Mouse (Mus musculus): ENCODE data around the gene Plekhh3.

Plekhh3 gene

DNA sequence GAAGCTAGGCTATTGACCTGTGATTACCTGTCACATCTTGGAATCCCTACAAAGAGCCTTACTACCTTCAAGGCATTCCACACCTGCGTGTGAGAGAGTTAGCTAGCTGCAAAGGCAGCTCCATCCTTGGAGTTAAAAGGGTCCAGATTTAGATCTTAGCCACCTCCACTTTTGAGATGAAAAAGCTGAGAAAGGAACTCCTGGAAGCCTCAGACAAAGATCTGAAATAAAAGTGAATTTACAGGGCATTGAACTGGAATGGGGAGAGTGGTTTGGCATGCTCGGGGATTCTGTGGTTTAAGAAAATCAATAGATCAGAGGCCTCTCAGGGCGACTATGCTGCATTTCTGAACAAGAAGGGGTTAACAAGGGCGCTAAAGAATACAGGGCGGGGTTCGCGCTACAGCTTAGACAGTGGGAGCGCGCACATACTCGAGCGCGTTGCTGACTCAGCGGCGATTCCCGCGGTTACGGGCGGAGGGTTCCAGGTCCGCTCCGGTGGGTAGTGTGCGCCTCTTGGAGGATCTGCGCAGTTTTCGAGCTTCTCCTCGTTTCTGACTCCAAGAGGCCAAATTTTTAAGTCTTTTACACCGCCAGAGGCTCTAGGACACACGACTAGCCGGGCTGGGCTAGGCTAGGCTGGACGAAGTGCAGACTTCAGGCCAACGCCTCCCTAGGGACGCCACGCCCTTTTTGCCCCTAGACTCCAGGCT is 726 bp upstream of the Plekhh3 start:
- in situ Hi-C loops (cut with MboI, MseI): no loop called here

GRCm38 (mm10) chr11:101170354-101170810 is 769 bp downstream of the Plekhh3 start, which contains the start of gene Cntnap1:
Cntnap1 (plus strand) TSS chr11:101170523.
- in situ Hi-C loops (cut with MboI, MseI): no loop called here

- in situ Hi-C loops (cut with MboI, MseI): no loop called here
Measured at GRCm38 (mm10) chr11:101169301-101170107, 1.6 kb downstream of the Plekhh3 start.

GRCm38 (mm10) chr11:101168301-101168980 is 2.7 kb downstream of the Plekhh3 start:
- in situ Hi-C loops (cut with MboI, MseI): no loop called here

DNA sequence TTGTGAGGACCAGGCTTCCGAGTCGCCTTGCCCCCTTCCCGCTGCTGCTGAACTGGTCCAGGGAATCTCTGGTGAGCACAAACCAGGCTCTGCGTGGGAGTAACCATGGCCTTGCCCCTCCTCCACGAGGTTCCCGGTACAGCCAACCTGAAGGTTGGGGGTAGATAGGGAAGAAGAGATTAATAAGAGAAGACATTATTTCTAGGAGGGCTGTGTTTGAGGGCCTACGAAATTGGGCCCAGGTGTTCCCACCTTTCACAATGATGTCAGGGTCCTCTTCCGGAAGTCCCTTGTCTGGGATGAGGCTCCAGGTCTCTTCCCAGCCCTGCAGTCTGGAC is 3.2 kb downstream of the Plekhh3 start:
- in situ Hi-C loops (cut with MboI, MseI): no loop called here

DNA sequence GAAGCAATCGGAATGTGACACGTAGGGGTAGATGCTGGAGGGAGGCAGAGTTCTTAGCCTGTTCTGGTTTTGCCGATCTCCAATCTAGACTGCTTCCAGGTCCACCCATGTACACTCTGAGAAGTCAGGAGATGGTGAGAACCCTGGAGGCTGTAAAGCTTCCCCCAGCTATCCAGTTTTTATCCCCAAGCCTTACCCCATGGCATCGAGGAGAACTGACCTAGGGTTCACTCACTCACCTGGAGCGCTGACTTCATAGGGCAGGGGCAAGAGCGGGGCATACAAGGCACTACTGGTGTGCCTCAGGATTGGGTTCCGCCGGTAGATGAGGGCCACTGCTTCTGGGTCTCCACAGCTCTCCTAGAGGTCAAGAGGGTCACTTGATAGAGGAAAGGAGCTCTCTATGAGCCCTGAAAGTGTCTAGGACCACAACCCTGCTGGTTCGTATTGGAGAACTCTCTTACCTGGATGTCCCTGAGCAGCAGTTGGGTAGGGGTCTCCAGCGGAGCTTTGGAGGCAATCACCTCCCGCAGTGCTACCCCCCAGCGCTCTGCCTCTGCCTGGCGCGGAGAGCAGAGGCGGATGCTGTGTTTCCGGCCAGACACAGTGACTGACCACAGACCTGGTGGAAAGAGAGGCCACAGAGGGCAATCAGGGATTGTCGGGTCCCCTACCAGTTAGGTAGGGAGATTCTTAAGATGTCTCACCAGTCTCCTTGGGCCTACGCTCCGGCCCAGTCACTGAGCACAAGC is 3.8 kb downstream of the Plekhh3 start:
- in situ Hi-C loops (cut with MboI, MseI): no loop called here

GRCm38 (mm10) chr11:101166357-101166756 is 4.8 kb downstream of the Plekhh3 start:
- in situ Hi-C loops (cut with MboI, MseI): no loop called here

DNA sequence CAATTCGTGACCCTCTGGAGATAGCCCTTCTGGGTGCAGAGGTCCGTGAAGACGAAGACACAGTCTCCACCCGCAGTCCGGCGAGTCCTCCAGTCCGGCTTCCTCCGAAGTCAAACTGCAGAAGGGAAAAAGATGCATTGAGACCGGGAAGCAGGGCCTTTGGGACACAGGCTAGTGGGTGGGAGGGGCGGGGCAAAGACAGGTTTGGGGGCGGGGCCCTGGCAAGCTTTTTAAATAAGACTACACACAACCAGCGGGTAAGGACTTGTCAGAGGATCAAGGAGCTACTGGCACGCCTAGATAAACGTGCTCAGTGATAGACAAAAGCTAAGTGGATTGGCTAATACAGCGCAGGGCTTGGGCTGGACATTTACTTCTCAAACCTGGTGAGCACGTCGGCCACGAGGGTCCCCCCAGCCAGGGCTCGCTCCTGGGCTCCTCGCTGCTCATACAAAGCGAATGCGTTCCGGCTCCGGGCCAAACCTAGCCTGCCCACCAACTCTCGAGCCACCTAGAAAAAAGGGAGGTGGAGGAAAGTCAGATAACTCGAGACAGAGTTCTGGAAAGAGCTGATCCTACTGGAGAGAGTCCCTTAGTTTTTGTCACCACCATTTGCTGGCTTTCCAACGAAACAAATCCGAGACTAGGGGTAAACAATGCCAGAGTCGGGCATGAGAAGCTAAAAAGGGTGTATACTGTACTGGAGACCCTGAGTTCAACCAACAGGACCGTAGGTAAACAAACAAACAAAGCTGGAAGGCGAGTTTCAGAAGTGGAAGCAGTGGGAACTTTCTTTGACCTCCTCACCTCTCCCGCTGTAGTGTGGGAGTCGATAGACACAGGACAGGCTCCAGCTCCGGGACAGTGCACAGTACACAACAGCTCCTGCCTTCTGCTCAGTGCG is 6.2 kb downstream of the Plekhh3 start:
- in situ Hi-C loops (cut with MboI, MseI): loop anchor here (5.0 kb wide), 1 partner anchor 43 kb away; no protein-coding TSS in a partner anchor

GRCm38 (mm10) chr11:101164351-101164665 is 6.8 kb downstream of the Plekhh3 start:
- in situ Hi-C loops (cut with MboI, MseI): loop anchor here (5.0 kb wide), 1 partner anchor 42 kb away; no protein-coding TSS in a partner anchor

DNA sequence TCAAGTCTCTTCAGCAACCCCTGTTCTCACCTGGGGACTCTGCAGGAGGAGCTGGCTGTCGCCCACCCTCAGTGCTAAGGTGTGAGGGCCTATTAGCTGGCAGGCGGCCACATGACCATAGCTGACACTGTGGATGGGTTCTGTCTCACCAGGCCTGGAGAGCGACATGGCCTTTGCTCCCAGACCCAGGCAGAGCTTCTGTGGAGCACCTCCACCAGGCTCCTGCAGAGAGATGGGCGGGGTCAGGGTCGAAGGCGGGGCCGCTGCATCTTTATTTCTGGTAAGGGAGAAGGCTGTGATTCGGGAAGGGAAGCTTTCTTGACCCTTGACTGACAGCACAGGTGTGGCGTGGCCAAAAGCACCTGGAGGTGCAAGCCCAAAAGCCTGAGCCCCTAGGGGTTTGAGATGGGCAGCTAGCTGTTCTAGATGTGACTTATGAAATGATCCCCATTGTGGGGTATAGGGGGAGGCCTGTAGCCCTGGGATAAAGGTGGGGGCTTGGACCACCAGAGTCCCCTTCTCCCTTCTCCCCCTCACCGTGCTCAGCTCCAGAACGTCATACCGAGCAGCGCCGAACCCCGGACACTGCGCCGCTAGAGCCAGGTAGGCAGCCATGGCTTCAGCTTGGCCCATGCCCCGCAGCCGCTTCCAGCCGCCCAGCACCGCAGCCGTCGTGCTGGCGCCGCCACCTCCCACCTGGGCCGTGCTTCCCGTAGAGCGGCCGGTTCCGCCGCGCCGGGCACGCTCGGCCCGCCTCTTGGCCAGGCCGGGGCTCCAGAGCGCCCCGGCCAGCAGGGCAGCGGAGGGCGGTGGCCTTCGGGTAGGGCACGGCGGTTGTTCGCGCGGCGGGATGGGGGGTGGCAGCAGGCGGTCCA is 7.4 kb downstream of the Plekhh3 start:
- in situ Hi-C loops (cut with MboI, MseI): loop anchor here (5.0 kb wide), 1 partner anchor 41 kb away; no protein-coding TSS in a partner anchor

DNA sequence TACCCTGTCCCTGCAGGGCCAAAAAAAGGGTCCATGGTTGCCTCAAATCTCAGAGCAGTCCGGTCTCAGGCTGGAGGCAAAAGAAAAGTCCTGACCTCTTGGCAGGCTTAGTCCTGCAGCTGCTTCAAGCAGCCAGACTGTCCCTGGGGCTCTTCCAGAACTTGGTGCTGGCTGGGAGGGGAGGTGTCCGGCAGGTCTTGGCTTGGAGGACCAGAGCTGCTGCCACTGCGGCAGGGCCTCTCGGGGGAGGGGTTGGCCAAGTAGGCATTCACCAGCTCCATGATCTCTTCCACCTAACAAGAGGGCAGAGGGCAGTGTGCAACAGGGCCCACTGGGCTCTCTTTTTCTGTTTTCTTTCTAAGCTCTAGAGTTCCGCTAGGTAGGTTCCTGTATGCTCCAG is 8.4 kb downstream of the Plekhh3 start:
- in situ Hi-C loops (cut with MboI, MseI): loop anchor here (5.0 kb wide), 1 partner anchor 40 kb away; no protein-coding TSS in a partner anchor

GRCm38 (mm10) chr11:101162301-101162700 is 8.8 kb downstream of the Plekhh3 start:
- in situ Hi-C loops (cut with MboI, MseI): loop anchor here (5.0 kb wide), 1 partner anchor 40 kb away; no protein-coding TSS in a partner anchor

DNA sequence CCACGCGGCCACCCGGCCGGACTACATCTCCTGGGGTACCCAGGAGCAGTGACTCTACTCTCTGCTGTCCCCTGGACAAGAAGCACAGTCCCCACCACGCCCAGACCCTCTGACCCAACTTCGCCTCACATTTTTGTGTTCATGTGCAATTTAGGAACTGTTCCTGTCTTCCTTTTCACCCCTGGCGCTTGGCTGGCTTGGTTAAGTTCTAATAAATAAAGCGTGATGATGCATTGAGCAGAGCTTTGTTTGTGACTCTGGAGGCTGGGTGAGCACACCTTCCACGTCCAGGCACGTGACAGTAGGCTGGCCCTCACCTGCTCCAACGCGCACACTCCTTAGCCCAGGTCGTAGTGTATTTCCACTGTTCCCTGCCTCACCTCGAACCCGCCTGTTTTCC is 9.6 kb downstream of the Plekhh3 start:
- in situ Hi-C loops (cut with MboI, MseI): loop anchor here (5.0 kb wide), 1 partner anchor 39 kb away; no protein-coding TSS in a partner anchor

DNA sequence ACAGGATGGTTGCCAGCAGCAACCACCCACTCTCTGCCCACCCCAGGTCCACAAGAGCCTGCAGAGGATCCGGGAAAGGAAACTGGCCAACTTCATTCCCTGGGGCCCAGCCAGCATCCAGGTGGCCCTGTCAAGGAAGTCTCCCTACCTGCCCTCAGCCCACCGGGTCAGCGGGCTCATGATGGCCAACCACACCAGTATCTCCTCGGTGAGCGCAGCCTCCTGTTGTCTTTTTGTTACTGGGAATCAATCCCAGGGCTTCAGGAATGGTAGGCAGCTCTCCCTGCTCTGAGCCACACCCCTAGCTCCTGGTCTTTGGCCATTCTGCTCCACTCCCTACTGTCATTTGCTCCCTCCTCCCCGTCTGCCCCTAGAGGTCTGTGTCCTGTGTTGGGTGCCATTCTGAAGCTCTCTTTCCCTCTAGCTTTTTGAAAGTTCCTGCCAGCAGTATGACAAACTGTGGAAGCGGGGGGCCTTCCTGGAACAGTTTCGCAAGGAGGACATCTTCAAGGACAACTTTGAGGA is 10.1 kb downstream of the Plekhh3 start:
- in situ Hi-C loops (cut with MboI, MseI): loop anchor here (5.0 kb wide), 1 partner anchor 39 kb away; no protein-coding TSS in a partner anchor

GRCm38 (mm10) chr11:101160151-101160550 is 11.0 kb downstream of the Plekhh3 start:
- in situ Hi-C loops (cut with MboI, MseI): loop anchor here (5.0 kb wide), 1 partner anchor 38 kb away; no protein-coding TSS in a partner anchor

DNA sequence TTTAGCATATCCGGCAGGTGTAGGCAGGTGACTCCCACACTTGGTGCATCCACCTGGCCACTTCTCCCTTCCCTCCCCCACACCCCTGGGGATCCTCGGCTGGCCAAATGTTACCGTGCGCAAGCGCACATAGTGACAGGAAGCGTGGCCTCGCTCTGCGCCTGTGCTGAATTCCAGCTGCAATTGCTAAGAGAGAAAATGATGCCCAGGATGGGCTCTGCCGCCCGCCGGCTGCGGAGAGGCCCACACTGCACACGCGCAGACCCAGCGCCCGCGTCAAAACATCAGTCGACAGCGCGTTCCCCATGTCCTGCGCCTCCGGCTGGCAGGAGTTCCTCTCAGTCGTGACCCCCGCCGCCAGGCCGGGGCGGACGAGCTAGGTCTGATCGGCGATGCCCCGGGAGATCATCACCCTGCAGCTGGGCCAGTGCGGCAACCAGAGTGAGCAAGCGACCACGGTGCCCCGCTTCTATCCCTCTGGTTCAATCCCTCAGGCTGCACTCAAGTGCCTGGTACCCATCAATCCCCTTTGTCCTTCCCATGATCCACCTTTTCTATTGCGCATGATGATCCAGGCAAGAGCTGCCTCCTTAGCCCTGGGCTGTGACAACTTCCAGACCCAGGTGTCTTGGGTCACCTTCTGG is 15.3 kb downstream of the Plekhh3 start, which contains the start of gene Tubg2:
Tubg2 (plus strand) TSS at position 180 of the 644 bp plus-strand sequence.
- in situ Hi-C loops (cut with MboI, MseI): no loop called here

DNA sequence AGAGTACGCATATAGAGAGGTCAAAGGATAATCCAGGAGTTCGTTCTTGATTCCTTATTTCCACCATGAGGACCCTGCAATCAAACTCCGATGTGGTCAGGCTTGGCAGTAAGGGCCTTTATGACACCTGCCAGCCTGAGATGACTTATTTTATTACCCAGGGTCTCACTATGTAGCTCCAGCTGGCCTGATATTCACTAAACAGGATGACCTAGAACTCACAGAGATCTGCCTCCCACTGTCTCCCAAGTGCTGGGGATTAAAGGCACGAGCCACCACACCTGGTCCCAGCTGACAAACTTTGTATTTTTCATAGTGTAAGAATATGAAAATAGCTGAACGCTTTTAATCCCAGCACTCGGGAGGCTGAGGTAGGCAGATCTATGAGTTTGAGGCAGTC is 16.0 kb downstream of the Plekhh3 start:
- in situ Hi-C loops (cut with MboI, MseI): no loop called here

DNA sequence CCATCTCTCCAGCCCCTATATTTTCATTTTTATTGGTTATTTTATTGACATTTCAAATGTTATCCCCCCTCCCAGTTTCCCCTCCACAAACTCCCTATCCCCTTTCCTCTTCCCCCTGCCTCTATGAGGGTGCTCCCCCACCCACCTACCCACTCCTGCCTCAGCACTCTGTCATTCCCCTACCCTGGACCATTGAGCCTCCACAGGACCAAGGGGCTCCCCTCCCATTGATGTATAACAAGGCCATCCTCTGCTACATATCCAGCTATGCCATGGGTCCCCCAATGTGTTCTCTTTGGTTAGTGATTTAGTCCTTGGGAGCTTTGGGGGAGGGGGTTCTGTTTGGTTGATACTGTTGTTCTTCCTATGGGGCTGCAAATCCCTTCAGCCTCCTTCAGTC is 16.5 kb downstream of the Plekhh3 start:
- in situ Hi-C loops (cut with MboI, MseI): no loop called here

Data from regulatory T cell (primary cell).